Mouse (Mus musculus): Measurements from ENCODE around the gene Sorl1. TPM values are rescaled to one million over a fixed set of nuclear protein-coding genes. Genes with fewer than 3 reads are reported as not detected.
"Not testable (repeated sequence)": the region's sequence is repeated elsewhere in the genome, so short reads cannot be mapped to it uniquely, and the experiment has no call there.

Sorl1 gene
- total RNA-seq, 1 experiment from 2014 or later = 16.8 TPM

DNA sequence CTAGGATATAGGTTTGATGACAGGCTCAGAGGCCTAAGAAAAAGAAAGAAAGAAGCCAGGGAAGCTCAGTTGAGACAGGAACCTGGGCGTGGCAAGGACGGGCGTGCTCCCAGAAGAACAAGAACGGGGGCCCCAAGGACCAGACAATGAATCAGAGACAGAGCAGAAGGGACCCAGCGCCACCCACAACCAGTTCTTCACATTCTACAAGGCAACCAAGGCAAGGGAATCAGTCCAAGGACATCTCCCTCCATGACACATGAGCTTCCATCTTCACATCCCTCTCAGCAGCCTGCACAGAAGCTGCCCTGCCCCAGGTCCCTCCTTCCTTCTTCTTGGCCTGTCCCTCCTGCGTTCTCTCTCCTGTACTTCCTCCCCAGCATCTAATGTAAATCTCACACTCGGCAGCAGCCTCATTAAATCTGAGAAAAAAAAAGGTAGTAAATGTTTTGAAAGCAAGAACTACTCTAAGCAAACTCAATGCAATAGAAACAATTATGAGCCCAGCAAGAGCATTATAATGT lies 30.0 kb downstream of the Sorl1 start:
- DNase-seq = peak; percentile 42

DNA sequence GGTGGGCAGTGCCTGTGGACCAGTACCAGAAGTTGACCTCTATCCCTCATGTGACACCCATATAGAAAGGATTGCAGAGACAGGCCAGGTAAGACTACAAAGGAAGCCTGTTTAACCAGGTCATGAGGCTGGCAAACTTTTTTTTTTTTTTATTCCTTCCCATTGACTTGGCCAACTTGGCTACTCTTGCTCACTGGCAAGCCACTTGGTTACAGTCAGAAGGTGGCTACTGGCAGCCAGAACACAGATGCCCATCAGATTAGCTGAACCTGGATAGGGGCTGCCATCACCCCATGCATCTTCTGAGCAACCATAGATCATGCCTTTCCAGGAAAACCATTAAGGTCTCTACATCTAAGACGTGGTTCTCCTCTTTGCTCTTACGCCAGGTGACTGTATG lies 31.3 kb downstream of the Sorl1 start:
- no peak for DNase-seq

DNA sequence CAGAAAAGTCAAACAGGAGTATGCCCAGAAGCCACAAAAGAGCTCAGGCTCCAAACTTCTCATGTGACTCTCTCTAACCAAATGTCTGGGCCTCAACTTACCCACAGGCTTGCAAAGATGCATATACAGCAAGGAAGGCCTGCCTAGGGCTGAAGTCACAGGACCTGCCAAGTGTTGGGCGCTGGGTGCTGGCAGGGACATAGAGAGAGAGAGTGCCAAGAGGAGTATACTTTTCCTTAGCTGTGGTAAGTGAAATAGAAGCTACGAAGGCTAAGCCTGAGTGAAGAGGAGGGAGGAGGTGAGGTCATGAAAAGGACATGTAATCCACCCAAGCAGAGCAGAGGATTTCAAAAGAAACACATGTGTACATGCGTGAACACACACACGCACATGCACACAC lies 32.5 kb downstream of the Sorl1 start:
- DNase-seq = no peak

DNA sequence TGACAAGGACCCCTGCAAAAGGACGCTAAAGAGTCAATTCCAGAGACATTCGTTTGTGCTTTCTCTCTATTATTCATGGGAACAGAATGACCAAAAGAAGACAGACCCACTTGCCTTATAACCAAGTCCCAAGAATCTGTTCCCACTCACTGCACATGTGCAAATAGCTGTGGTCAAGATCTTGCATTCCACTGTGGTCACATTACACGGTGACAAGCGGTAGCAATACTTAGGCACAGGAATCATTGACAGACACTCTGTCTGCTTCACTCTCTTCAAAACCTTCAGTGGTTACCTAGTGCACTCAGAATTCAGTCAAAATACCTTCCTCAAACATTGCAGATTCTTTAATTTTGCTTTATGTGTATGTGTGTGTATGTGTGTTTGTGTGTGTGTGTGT lies 36.2 kb downstream of the Sorl1 start:
- DNase-seq = no peak

DNA sequence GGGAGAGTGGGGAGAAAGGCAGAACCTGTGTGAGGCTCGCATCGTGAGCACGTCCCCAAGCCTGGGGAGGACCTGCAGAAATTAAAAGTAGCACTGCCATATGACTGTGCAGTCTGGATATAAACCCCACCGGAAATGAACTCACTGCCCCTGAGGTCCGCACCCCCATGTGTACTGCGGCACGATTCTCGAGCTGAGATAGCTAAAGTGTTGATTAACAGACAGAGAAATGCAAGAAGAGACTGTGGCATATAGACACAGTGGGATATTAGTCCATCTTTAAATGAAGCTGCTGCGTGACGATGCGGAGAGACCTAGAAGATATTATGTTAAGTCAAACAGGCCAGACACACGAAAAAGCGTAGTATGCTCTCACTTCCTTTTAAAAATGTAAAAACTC lies 38.1 kb downstream of the Sorl1 start:
- no peak for DNase-seq

DNA sequence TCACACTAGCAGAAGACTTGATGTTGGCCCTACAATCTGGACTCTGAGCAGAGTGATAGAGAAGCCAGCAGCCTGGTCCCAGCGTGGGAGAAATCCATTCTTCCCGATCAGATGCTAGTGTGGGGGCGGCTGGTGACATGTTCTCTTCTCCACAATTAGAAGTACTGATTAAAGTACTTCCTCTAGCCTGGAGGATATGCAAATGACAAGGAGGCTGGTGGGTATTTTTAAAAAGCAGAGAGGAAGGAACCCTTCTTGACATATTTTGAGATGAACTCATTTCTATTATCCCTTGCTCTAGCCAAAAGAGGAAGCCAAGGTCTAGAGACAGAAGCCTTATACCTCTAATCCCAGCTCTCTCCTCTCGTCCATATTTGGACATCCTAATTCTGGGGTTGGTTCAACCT lies 40.4 kb downstream of the Sorl1 start:
- DNase-seq = no peak

DNA sequence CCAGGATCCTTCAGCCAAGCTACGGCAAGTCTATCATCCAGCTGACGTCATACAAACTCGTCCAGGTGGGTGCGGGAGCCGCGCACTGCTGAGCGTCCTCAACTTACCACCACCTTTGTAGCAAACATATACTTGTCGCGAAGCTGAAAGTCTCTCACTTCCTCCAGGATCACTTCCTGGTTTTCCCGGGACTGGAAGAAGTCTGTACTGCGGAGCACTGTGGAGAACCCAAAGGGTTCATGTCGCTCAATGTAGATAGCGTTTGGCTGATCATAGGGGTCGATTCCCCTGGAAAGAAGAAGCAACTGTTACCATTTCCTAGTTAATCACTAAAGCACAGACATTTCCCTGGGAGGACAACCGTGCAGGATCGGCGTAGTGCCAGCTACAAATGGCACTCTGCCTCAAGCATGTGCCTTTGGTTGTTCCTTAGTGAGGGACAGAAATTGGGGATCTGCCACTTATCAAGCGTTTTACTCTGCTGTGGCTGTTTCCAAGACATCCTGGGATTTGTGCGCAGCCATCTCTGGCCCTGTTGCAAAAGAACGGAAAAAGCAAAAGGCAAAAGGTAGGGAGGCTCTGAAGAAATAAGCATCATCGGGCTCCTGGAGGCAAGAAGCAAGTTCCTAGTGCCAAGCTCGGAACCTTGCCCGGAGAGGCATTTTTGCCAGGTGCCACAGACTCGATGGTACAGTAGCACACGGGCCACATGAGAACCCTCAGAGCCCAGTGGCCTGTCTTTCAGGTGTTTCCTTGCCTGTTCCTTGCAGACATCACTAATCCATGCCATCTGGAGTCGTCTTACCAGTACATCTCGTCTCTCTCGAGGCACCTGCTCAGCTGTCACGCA lies 42.2 kb downstream of the Sorl1 start:
- no peak for DNase-seq

DNA sequence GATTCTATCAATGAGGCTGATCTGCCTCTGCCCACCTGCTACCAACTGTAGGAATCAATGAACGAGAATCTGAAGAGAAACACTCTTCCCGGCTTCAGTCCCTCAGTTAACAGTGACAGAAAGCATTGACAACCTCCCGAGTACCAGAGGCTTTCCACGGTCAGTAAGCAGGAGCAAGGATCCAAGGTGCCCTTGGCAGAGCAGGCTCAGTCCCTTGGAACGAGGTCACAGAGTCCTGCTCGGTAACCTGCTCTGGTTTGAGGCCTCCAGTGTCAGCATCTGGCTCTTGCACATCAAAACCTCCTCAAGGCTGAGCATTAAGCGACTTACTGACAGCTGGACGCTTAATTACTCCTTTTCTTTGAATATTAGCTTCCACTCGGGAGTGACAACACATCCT lies 43.4 kb downstream of the Sorl1 start:
- DNase-seq = no peak

DNA sequence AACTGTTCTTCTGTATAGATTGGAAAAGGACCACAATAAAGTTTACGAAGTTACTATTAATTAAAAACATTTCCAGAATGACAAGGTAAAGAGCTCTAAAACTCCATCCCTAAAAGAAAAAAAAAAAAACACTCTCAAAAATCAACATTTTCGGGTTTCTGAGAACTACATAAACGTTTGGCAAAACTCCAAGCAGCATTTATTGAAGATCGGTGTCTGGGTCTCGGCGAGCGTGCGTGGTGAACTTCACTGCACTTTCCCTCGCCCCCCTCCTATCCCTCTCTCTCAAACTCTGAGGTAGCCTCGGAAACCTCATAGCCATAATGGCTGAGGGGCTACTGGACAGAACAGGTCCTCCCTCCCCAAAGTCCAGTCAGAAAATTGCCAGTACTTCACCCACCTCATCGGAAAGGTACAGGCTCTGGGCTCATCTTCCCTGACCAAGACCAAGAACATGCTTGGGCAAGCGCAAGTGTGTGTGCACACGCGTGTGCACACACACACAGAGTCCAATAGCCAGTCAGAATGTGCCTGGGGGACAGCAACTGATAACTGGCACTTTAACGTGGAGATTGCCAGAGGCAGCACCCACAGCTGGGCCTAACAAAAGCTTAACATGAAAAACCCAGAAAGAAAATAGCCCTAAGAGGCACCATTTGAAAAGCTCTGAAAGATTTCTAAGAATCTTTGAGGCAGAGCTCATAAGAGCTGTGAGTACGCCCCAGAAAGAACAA lies 46.8 kb downstream of the Sorl1 start:
- no peak for DNase-seq

DNA sequence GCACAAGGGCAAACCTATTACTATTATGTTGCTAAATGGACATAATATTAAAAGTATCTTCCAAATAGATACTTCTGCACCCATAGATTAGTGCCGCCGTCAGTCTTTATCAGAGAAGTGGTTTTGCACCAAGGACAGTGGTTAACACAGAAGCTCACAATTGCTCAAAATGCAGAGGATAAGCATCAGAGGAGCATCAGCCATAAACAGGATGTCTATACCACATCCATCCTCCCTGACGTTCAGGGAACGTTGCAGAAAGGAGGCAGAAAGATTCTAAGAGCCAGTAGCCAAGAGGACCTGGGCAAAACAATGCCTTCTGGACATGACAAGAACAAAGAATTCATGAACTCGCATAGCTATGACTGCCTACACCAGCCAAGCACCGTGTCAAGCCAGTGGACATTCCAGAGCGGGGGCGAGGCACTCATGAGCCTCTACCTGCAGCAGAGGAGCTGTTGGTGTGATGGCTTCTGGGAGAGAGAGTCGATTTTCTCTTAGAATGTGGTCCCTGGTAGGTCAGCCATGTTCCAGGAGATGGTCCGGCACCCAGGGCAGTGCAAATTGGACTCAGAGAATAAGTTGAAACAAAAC lies 47.7 kb downstream of the Sorl1 start:
- DNase-seq = no peak

DNA sequence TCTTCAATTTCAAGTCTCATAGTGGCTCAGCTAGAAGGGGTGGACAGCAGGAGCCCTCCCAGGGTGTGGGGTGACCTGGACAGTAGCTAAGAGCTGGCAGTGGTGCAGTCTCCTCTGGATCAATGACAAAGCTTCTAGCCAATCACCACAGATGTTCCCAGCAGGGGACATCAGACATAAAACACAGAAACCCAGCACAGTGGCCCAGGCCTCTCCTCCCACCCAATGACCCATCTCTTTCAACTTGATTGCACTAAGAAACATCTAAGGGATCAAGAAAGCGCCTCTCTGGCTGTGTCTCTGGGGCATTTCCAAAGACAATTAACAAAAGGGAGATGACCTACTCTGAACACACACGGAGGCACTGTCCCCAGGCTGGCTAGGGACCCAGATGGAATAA lies 48.9 kb downstream of the Sorl1 start:
- no peak for DNase-seq

DNA sequence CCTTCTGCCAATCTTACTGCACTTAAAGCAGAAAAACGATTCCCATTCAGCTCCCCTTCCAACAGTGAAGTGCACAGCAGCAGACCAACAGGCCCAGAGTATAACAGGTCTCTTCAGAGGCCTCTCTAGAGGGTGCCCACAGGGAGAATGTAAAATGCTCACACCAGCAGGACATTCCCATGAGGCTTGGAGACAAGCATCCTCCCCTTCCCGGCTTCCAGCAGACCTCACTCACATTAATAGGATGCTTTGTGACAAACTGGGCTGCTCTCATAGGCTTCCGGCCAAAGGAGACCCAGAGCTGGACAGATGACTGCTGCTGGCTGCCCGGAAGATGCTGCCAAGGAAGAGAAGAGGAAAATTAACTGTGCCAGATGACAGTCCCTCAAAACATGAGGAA lies 52.1 kb downstream of the Sorl1 start:
- no peak for DNase-seq

DNA sequence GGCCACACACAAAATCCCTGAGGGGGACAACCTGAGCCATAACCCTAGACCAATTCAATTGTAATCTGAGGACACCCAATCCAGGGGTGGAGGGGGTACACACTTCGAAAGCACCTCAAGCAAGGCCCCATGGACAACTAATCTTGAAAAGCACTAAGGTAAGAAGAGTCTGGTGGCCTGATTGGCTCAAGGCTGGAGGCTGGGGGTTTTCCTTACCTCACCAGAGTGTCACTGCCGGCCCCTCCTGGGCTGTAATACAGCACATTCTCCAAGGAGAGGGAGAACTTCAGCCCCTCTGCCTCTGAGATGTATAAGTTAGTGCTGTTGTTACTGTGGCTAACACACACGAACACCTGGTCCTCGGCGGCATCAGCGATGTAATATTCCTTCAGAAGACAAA lies 53.2 kb downstream of the Sorl1 start:
- DNase-seq = no peak

DNA sequence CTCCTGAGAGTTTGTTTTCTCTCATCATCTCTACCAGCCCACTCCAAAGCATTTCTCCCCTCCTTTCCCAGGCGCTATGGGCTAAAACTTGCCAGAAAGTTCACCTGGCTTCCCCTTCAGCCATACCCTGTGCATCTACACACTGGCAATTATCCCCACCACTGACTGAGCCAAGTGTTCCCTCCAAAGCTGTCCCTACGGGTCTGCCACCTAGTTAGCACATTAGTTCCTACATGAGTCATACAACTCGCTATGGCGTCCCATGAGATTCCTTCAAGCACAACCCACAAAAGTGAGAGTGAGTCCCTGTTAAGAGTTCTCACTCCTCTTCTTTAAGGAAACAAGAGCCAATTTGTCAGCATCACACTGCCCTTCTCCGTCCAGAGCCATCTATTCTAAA lies 54.6 kb downstream of the Sorl1 start:
- no peak for DNase-seq

DNA sequence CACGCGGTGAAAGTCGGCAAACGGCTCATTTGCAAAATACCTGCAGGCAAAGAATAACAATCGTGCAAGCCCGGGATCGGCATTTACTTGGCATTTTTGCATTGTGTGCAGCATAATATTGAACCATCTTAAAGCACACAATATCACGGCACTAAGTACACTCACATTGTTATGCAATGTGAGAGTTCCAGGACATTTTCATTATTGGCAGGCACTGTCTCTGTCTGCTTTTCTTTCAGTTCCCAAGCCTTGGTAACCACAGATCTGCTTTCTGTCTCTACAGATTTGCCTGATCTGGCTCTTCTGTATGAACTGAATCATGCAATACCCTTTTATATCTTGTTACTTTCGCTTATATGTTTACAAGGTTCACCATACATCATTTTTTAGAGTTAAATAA lies 56.1 kb downstream of the Sorl1 start:
- no peak for DNase-seq

DNA sequence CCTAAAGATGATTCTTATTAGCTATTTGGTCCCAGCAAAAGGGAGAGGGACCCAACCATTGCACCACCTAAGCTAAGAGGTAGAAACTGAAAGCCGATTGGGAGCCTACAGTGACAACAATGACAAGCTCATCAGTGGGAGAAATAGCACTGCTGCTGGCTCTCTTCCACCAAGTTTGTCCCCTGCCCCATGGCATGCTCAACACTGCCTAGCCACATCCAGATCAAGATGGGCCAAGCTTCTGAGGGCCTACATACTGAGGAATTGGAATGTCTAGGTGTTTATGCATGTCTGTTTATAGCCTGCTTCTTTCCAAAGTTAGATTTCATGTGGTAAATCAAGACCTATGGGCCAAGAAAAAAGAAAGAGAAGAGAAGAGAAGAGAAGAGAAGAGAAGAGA lies 58.3 kb downstream of the Sorl1 start:
- DNase-seq = no peak

DNA sequence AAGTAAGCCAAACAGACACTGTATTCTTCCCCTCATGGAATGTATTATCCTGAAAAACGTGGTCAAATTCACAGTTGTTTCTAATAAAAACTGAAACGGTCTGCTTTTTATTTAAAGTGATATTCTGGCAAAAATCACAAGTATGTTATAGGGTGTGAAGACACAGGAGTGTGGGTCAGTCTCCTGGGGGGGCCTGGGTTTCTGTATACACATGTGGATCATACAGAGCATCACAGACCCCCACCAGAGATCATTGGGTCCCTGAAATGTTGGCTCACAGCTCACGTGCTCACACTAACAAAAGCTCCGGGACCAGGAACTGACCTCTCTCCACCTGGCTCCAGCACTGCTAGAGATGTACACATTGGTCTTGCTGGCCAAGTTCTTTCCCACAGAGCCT lies 60.7 kb downstream of the Sorl1 start:
- no peak for DNase-seq

DNA sequence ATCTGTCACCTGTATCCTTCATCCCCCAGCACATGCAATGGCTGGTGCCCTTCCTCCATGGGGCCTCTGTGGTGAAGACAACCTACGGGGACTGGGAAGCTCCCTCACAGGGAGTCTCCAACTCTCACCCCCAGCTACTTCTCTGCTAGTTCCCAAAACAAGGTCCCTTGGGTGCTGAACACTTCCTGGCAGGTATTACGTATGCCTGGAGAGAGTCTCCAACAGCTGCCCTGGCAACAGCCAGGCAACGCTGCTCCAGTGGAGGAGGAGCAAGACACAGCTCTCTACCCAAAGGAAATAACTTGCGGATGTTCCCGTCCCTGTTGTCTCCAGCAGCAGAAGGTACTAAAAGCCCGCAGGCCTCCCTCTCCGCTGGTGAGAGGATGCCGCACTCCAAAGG lies 61.8 kb downstream of the Sorl1 start:
- DNase-seq = no peak

DNA sequence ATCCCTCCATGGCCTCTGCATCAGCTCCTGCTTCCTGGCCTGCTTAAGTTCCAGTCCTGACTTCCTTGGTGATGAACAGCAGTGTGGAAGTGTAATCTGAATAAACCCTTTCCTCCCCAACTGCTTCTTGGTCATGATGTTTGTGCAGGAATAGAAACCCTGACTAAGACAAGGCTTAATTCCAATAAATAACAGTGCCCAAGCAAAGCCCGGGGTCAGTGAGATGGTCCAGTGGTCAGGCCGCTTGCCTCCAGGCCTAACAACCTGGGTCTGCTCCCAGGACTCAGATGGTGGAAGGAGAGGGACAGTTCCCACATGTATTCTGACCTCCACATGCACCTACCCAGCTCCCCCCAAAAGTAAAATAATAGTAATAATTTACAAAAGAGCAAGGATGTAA lies 65.1 kb downstream of the Sorl1 start:
- DNase-seq = not testable (repeated sequence)

DNA sequence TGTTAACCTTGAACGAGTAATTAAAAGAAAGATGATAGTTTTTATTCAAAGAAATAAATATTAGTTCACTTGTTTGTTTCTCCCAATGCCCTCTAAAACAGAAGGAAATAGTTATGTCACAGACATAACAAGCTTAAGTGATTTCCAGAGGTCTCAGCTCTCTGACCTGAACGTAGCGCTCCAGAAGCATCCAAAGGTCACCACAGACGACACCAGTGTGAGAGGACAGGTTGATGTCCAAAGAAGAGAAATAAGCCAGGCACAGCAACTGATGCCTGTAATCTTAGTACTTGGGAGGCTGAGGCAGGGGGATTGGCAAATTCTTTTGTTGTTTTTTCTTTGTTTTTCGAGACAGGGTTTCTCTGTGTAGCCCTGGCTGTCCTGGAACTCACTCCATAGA lies 67.5 kb downstream of the Sorl1 start:
- no peak for DNase-seq

DNA sequence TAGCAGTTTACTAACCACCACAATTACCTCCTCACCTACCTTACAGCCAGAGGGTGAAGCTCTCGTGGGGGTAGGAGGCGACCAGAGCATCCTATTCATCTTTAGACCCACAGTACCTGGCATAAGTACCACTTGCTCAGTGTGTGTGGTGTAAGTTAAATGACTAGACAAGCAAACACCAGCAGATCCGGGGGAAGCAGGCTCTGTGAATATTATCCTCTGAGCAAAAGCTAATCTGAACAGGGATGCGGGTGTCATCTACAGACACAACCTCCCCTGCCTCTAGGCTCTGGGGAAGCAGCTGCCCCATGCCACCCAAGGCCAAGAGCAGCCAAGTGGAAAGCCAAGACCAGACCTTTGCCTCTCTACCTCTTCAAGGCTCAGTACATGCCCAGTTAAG lies 68.7 kb downstream of the Sorl1 start:
- DNase-seq = no peak

DNA sequence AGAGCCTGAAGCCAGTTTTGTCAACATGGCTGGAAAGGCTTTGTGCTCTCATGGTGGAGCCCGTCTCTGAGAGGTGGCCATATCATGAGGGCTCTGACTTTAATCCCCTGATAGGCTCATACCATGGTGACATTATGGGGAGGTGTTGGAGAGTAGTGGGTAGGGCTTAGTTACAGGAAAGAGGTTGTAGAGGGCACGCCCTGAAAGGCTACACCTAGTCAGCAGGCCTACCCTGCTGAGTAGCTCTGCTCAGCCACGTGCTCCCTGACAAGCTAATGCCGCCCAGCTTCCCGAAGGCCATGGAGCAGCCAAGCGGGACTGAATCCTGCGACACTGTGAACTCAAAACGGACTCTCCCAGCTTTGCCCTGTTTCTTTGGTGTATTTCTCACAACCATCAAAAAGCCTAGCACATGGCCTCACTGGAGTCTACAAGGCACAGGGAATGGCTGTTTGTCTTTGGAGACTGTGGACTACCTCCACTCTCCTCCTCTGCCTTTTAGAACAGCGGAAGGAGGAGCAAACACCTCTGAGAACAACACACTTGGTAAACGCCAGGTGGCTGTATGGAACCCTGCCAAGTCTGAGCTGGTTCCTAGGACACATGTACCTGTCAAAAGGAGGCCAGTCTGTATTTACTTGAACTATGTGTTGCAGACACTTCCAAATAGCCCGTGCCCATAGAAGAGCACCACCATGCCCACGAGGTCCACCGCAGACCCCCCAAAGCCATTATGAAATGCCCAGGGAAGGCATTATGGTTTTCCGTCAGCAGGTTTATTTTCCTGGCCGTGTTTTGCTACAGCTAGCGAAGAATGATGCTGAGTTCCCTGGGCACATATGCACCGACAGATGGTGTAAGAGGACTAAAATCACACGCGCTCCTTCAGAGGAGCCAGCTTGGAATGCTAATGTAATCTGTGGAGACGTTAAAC lies 69.5 kb downstream of the Sorl1 start:
- DNase-seq = no peak
